Mouse (Mus musculus) B cell, adult 2 months (primary cell): ENCODE data around the gene Naga.
A peak's percentile ranks its signal among the peaks of the same experiment; 100 is the strongest.
"Not testable (repeated sequence)": the region's sequence is repeated elsewhere in the genome, so short reads cannot be mapped to it uniquely, and the experiment has no call there.

Experiments
- DNase-seq, 2 experiments: peaks; one replicate each; pipeline ENCODE4 v3.0.0; 2022

The Naga gene

DNA sequence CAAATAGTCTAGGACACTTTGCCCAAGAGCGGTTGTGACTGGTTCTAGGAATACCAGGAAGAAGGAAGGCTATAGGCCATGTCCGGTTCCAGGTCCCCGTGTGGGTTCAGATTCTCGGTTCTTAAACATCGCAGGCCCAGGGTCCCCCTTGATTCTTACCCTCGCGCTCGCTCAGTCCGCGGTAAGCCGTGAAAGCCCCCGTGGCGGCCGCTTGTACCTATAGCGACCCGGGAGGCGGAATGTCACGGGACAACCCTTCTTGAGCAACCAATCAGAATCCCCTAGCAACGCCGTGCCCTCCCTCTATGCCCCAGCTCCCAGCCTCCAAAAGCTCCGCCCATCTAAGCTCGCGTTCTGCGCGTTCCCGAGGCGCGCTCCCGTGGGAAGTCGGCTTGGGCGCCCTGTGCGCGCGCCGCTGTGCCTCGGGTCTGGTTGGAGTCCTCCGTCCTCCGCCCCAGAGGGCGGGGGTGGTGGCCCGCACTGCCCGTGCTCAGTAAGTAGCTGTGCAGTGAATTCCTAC, at the start of gene Naga, which contains the start of the genes Pheta2 and Smdt1:
Gene Naga (minus strand): TSS at position 333 of the 520 bp plus-strand sequence.
Gene Pheta2 (plus strand): TSS at position 350 of the 520 bp plus-strand sequence.
Gene Smdt1 (plus strand): TSS at position 367 of the 520 bp plus-strand sequence.
- peak; percentile 89 to 91 for DNase-seq

DNA sequence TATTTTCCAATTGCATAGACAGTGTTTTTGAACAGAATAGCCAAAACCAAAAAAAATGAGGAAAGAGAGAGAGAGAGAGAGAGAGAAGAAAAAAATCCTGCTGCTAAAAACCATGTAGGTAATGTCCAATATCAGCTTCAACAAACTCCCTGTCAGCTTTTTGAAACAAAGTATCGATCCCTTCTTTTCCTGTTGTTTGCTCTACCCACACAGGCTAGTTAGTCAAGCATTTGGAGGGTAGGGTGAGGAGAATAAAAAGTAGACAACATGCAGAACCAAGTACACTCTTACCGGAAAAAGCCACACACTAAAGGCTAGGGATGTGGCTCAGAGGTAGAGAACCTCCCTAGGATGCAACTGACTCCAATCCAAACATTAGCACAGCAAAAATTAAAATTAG, 47.0 kb upstream of the Naga start:
- DNase-seq = no peak

GRCm38 (mm10) chr15:82382441-82382840, 43.7 kb upstream of the Naga start:
- DNase-seq = no peak

DNA sequence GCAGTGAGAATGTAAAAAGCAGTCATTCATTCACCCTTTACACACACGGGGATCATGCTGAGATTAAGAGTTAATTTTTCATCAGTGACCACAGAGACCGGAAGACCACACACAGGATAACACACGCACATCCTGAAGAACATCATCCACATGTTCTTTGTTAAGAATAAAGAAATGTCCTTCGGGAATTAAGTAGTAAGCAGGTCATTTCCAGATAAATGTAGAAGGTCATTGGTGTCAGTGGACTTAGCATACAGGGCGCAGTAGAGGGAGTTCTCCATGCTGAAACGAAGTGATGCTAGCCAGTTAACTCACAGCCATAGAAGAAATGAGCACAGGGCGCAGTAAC, 42.0 kb upstream of the Naga start:
- DNase-seq = no peak

DNA sequence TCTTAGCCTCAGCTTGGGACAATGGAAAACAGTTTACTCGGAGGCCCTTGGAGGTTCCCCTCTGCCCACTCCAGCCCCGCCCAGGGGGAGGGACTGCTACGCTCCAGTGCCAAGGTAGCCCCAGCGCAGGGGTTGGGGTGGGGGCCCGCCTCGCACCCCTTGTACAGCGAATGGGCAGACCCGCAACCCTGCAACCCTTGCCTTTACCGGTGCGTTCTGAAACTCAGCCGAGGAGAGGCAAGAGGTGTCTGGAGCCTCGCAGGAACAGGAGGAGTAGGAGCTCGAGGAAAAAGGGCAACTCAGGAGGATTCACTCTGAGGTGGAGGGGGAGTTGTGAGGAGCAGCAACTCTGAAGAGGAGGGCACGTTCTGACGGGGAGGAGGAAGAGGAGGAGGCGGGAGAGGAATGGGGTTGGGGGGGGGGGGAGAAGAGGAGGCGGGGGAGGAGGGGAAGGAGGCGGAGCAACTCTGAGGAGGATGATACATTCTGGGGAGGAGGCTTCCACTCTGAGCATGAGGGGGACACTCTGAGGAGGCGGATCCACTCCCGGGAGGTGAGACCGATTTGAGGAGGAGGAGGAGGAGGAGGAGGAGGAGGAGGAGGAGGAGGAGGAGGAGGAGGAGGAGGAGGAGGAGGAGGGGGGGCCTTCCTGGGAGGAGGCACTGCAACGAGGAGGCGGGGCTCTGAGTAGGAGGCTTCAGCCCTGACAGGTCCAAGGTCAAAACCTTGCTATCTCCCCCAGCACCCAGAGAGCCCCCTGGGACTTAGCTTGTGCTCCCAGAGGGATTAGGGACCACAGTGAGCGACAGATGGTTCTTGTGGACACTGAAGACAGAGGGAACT, 41.4 kb upstream of the Naga start, which contains the start of gene Cyp2d22:
Gene Cyp2d22 (minus strand): TSS at position 390 of the 843 bp plus-strand sequence.
- DNase-seq = peak; percentile 56 to 57

- no peak for DNase-seq
These were observed 40.8 kb upstream of the Naga start for GRCm38 (mm10) chr15:82379511-82379870.

- DNase-seq = no peak
These were observed 39.8 kb upstream of the Naga start for GRCm38 (mm10) chr15:82378261-82379180.

- DNase-seq = no peak
These were observed 39.0 kb upstream of the Naga start for GRCm38 (mm10) chr15:82377701-82378100.

DNA sequence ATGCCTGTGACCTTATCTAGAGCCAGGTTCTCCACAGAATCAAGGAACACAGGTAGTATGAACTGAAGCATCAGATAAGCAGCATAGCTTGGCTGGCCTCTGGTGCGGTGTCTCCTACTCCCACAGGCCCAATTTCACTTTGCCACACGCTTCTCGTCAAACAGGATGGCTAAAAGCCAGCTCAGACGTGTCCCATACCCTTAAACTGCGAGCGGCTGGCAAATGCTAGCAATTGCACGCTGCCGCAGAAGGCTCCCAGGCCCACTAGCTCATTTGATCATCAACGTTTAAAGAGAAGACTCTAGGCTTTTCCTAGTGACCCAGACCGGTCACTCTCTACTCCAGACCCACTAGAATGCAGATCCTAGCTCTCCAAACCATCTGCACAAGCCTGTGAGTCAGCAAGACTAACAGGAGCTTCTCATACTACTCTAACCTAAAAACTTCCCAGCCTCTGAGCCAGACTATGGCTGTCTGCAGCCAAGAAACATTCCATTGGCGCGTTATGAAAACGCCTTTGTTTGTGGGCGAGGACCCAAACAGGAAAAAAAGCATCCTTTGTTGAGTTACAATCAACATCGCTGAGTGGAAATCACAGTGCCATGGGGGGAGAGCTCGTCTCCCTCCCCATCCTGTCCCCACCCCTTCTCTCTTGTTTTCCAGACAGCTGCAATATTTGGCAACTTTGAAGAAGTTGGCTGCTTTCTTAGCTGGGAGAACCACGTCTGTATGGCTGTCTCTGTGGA, 37.8 kb upstream of the Naga start:
- DNase-seq = no peak

- DNase-seq = no peak
These were observed 37.1 kb upstream of the Naga start for GRCm38 (mm10) chr15:82375855-82376254.

GRCm38 (mm10) chr15:82374437-82374836, 35.7 kb upstream of the Naga start:
- DNase-seq = no peak

GRCm38 (mm10) chr15:82372991-82373390, 34.3 kb upstream of the Naga start:
- DNase-seq = no peak

- DNase-seq = no peak
These were observed 33.7 kb upstream of the Naga start for GRCm38 (mm10) chr15:82372446-82372845.

DNA sequence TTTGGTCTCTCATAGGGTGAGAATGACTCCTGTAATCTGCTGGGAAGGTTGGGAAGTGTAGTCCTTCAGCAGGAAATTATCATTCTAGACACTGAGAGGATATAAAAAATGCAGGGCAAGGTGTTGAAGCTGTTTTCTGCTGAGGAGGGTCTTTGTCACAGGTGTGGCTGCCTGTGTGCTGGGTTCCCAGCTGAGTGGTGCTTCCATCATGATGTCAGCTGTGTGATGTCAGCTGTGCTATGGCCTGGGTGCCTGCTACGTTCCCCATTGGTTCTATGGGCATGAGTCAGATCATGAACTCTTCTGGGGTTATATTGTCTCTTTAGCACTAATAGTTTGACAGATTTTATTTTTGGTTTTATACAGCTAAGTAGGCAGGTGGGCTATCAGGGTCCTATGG, 30.1 kb upstream of the Naga start:
- no peak for DNase-seq

DNA sequence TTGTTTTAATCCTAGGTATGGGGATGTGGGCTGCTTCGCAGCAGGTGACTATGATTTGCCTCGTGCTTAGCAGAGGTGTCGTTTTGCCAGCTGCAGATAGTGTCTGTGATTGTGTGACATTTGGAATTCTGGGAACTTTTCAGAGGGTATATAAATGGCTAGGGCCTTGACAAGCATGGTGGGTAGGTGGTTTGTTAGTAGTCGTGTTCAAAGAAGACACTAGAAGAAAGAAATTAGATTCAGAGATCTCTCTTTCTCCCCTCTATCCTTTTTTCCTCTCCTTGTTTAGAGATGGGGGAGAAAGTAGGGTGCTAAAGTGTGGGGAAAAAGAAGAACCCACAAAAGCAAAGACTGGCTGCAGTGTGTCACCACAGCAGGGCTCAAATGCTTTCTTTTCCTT, 29.4 kb upstream of the Naga start:
- DNase-seq = no peak

DNA sequence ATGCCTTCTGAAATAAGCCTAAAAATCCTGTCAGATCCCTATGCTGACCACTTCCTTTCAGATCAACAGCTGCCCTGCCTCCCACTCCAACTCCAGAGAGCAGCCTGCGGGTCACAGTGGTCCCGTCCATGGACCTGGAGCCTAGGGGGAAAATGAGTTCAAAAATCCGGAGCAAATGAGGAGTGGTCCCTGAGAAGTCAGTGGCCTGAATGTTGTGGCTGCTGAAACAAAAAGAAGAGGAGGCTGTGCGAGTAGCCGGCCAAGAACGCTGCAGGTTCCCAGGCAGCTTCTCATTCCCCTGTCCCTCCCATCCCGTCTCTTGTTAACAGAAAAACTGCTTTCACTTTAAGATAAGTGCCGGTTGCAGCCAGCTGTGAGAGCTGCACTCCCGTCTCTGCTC, 25.8 kb upstream of the Naga start:
- DNase-seq = not testable (repeated sequence)

- not testable (repeated sequence) for DNase-seq
These were observed 25.1 kb upstream of the Naga start for GRCm38 (mm10) chr15:82363801-82364200.

DNA sequence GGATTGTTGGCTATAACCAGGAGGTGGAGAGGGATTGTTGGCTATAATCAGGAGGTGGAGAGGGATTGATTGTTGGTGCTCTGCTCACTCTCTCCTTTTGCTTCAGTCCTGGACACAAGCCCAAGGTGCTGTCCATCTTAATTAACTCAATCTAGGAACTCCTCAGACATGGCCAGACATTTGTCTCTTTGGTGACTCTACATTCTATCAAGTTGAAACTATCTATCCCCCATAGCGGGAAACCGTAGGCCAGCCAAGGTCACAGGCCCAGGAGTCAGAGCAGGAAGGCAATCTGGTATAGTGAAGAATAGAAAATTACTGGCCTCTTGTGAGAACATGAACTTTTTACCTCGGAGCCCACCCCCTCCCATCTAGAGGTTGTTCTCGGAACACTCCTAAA, 23.5 kb upstream of the Naga start:
- DNase-seq = no peak

DNA sequence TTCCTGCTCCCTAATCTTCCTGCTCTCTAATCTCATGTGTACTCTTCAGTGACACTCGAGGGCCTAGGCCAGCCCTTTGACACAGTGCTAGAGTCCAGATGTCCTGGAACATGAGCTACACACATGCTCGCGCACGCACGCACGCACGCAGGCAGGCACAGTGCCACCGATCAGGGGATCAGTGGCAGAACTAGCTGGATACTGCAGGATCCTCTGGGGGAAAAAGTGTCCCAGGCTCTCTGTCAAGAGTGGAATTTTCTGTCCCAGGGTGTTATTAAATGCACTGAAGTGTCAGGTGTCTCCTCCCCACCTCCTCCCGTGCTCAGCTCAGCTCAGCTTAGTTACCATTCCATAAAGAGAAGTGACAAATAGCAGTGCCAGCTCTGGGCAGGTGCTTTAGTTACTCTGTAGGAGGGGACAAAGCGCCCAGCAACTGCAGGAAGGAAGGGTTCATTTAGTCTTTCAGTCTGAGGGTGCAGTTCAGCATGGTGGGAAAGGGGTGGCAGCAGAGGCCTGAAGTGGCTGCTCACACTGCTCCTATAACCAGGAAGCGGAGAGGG, 22.8 kb upstream of the Naga start:
- no peak for DNase-seq

DNA sequence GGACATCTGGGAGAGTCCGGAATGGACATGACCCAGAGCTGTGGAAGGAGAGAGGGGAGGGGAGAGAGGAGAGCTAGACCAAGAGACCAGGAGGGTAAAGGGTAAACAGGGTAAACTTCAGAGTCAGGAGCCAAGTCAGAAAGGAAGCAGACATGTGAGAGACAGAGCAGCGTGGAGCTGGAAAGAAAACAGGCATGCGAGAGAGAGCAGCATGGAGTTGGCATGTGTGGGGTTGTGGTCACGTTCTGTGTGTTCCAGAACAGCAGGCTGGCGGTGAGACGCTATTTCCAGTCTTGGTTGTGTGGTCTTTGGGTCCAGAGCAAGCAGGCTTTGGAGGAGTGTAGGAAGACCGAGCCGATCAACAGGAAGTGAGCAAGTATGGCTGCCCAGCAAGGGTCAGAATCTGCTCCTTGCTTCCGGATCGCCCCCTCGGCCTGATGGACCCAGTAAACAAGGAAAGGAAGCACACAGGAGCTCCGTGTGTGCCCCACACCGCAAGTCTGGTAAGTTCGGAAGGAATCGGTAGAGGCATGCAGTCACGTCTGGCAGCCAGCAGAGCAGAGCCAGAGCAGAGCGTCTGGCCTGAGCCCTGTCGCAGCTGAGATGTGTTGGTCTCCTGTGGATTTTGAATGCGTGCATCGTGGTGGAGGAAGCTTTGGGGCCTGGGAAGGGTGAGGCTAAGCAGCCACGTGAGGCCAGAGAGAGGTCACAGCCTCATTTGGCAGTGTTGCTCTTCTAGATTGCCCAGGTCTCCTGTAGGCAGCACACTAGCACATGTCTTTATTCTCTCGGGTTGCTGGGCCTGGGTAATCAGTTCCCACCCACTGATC, 19.9 kb upstream of the Naga start:
- DNase-seq = no peak
